Mouse (Mus musculus): Measurements from ENCODE around the gene Rhbdd2.

DNA sequence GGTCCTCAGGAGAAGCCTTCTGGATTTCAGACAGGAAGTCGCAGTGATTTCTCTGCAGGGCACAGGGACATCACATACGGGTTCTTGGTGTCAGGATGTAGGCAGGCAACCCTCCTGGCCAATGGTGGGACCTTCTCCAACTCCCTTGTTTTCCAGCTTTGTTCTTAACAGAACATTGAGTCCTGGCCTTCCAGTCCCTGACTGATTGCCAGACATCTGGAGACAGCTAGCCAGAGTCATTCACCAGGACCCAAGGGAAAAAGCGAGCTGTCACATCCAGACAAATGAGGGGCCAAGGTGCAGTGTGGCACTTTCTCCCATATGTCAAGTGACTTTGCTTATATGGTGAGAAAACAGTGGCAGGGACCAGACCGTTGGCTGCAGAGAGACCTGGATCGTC lies 23.6 kb downstream of the Rhbdd2 start:
- TF ChIP-seq CTCF (IDR thresholded peaks at IDR 0.05; ENCODE audit: low read depth, low read length) (no peak), POLR2A (IDR thresholded peaks at IDR 0.05; ENCODE audit: borderline replicate concordance, low read depth, low read length) (no peak)
